Mouse (Mus musculus) cerebellum, adult 9-11 months (tissue): ENCODE data around the gene Glg1.

Experiments used
- DNase-seq: peaks from one replicate; pipeline ENCODE4 v3.0.0; 2022

Gene Glg1

DNA sequence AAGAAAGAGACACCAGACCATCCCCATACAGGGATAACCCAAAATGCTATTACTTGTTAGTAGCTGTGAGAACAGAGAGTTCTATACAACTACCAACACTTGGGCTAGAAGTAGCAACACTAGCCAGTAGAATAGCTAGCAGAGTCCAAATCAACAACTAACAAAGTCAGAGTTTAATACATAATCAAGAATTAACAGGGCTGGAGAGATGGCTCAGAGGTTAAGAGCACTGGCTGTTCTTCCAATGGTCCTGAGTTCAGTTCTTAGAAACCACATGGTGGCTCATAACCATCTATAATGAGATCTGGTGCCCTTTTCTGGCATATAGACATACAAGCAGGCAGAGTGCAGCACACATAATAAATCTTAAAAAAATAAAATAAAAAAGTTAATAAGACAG, 116.5 kb downstream of the Glg1 start:
- no peak for DNase-seq

DNA sequence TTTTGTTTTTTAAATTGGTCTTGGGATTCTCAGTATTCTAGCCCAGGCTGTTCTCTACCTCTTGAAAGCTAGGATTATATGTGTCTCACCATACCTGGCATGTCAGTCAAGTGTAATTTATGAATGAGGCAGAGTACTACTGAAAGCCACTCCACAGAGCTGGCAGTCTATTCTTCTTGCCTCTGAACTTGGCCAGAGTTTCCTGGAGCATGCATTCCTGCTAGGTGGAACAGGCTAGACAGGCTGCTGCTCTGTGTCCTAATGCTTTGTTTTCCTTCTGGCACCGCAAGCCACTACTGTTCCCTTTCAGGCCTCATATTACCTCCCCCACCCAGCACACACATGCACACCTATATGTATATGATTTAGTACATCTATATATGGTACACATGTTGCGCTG, 128.3 kb downstream of the Glg1 start:
- no peak for DNase-seq

DNA sequence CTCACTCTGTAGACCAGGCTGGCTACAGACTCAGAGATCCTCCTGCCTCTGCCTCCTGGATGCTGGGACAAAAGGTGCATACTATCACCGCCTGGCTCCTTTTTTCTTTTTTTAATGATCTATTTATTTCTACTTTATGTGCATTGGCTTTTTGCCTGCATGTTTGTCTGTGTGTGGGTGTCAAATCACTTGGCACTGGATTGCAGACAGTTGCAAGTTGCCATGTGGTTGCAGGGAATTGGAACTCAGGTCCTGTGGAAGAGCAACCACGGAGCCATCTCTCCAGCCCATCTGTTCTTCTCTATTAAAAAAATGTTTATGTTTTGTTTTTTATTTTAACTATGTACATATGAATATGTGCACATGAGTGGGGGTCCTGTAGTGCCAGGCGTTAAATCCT, 139.5 kb downstream of the Glg1 start:
- DNase-seq: no peak

DNA sequence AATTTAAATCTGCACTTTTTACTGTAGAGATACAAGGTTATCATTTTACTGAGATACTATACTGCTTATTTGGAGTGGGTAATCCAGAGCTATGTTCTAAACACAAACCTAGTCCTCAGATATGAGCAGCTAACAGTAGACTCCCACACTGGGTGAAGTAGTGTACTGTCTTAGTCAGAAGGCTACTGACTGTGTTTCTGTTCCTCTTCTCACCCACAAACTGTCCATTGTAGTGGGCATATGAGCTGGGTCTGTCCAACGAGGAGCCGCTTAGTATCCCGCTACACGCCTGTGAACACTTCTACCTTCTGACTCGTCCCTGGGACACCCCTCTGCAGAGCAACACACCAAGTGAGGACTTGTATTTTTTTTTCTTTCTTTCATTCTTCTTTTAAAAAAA, 144.1 kb downstream of the Glg1 start:
- no peak for DNase-seq
